Mouse (Mus musculus): ENCODE measurements around the gene Rnf133.

DNA sequence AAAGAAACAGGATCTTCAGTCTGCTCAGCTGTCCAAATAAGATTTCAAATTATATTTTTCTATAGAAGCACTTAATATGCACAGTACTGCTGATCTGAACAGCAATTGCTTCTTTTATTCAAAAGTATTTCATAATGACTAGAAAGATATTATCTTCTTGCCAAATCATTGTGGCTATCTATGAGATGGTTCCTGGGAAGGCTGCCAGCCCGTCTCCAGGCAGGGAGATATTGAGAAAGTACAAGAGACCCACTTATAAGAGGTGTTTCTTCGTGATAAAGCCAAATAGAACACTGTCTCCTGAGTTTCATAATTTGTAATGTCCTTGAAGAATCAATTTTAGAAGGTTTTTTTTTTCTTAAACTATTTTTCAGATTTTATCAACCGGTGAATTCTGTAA, 13.0 kb downstream of the Rnf133 start:
- TF ChIP-seq POLR2A (IDR thresholded peaks at IDR 0.05; ENCODE audit: control insufficient read depth, low read depth, low read length) (no peak), CTCF (IDR thresholded peaks at IDR 0.05; ENCODE audit: control insufficient read depth, insufficient read depth, insufficient replicate concordance, low read depth, low read length) (no peak)

Measured in testis, adult 2 months (tissue).